Mouse (Mus musculus) thymus, adult 2 months (tissue): ENCODE results near the gene Tia1. TPM values are rescaled to one million over a fixed set of nuclear protein-coding genes. Genes with fewer than 3 reads are reported as not detected.
"Not testable (repeated sequence)": the region's sequence is repeated elsewhere in the genome, so short reads cannot be mapped to it uniquely, and the experiment has no call there.

ENCODE experiments used
- DNase-seq: peaks from one replicate; pipeline ENCODE4 v3.0.0; 2021
- H3K27ac ChIP-seq: fragments of 200-500 bp; 2 replicates; pipeline ENCODE4 v1.5.1; 2012; ENCODE audit warnings: low read length, control low read depth; ENCODE audit not compliant: control insufficient read depth, insufficient read depth
- H3K27me3 ChIP-seq: fragments of 200-500 bp; 2 replicates; pipeline ENCODE4 v1.6.1; 2012; ENCODE audit warnings: mild to moderate bottlenecking, low read length, moderate library complexity, mixed read lengths; ENCODE audit not compliant: control insufficient read depth, insufficient read depth
- H3K36me3 ChIP-seq: fragments of 200-500 bp; 2 replicates; pipeline ENCODE4 v1.6.1; 2012; ENCODE audit warnings: mild to moderate bottlenecking, low read length, moderate library complexity; ENCODE audit not compliant: control insufficient read depth, insufficient read depth
- H3K4me1 ChIP-seq: fragments of 200-500 bp; replicated peaks from 2 replicates; pipeline ENCODE4 v1.6.1; 2012; ENCODE audit warnings: low read length; ENCODE audit not compliant: control insufficient read depth, insufficient read depth
- H3K4me3 ChIP-seq: fragments of 200-500 bp; 2 replicates; pipeline ENCODE4 v1.5.1; 2012; ENCODE audit warnings: mild to moderate bottlenecking, low read length, control low read depth, moderate library complexity; ENCODE audit not compliant: control insufficient read depth, insufficient read depth
- CTCF ChIP-seq: fragments of 200-500 bp; IDR thresholded peaks from 2 replicates; pipeline ENCODE4 v1.5.1; 2012; ENCODE audit warnings: mild to moderate bottlenecking, control low read depth, low read length, moderate library complexity, borderline replicate concordance; ENCODE audit not compliant: control insufficient read depth, poor library complexity, insufficient read depth; ENCODE audit errors: extremely low read depth
- POLR2A ChIP-seq: fragments of 200-500 bp; IDR thresholded peaks from 2 replicates; pipeline ENCODE4 v1.6.1; 2012; ENCODE audit warnings: mild to moderate bottlenecking, low read length, control low read depth, moderate library complexity; ENCODE audit not compliant: control insufficient read depth, poor library complexity, insufficient read depth; ENCODE audit errors: extremely low read depth
- WGBS: fragments of 180-500 bp; shearing (Covaris S2); methylation state at CpG from one replicate; pipeline ENCODE4 v1.1.7; 2018; 5-methylcytosine and 5-hydroxymethylcytosine counted together
- polyA plus RNA-seq: library from polyadenylated mRNA; depleted of rRNA; stranded (reverse); fragments of >200 nt; gene quantifications from 2 replicates; pipeline ENCODE4 v1.2.3, GENCODE M21; 2012

Gene Tia1
- polyA plus RNA-seq, 1 experiment: 83.4 TPM

DNA sequence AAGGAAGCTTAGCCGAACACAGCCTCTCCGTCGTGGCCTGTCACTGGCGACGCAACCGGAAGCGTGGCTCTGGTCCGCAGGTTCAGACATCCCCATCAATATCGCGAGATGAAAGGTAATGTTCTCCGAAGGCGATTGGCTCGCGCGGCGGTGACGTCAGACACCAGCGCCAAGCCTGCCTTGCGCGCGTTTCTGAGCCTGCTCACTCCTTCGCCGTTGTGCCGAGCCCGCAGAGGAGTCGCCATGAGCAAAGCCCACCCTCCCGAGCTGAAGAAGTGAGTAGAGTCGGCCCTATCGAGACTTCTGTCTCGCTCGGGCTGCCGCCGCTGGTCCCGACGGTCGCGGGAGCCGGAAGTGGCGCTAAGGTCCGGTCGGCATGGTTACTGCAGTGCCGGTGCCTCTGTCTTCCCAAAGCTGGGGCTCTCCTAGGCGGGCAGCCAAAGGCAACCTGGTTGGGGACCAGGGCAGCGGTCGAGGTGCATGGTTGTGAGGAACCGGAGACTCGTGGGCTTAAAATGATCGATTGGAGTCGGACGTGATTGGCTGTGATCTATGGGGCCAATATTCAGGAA is 32.6 kb upstream of the Tia1 start:
- DNase-seq: peak; percentile 94
- Histone ChIP-seq H3K4me1 (peaks cover 9% of the 10 kb centered on the region), H3K4me3 (peak overlapping the region; percentile 82), H3K27me3 (no peaks in the 10 kb centered on the region), H3K36me3 (peaks cover 2% of the 10 kb centered on the region), H3K27ac (peak overlapping the region; percentile 68; the same call in 1 of the 2 replicates)
- under 1% methylated on average over 50 of the region's 50 CpGs for WGBS
- TF ChIP-seq CTCF (peak; percentile 25; the same call in 1 of the 2 replicates), POLR2A (peak; percentile 92)

DNA sequence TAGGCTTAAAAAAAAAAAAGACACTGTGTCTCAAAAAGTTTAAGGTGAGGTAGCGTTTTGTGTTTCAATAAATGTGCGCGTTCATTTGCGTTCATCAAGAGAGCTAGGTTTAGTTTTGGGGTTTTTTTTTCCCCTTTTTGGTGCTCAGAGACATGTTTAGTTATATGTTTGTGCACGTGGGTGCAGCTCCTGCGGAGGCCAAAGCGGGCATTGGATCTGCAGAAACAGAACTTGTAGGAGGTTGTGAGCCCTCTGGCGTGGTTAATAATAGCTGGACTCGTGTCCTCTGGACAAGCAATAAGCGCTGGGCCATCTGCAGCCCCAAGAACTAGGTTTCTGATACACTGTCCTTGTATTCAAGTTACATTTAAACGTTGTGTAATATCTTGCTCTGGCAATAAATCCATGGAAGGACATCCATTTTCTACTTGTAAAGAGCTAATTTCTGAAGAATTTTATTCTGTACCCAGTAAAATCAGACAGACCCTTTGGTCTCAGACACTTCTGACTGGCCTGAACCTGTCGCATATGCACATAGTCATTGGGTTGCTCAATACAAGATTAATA is 32.0 kb upstream of the Tia1 start:
- H3K4me1 ChIP-seq: peaks cover 7% of the 10 kb centered on the region
- 4% methylated on average over 12 of the region's 12 CpGs for WGBS
- H3K4me3 ChIP-seq: peak overlapping the region; percentile 82
- no peaks in the 10 kb centered on the region for H3K27me3 ChIP-seq
- no peak for DNase-seq
- no peak for TF ChIP-seq POLR2A
- TF ChIP-seq CTCF: no peak
- peaks cover 8% of the 10 kb centered on the region for H3K36me3 ChIP-seq
- no peak overlapping the region for H3K27ac ChIP-seq

DNA sequence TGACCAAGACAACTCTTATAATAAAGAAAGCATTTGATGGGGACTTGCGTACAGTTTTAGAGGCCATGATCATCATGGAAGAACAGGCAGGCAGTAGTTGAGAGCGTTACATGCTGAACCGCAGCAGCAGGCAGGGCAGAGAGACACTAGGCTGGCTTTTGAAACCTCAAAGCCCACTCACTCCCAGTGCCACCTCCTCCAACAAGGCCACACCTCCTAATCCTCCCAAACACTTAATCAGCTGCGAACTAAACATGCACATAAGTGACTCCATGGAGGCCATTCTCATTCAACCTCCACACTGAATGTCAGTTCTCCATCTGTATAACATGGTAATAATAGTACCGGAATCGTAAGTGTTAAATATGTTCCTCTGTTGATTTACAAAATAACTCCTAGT is 30.5 kb upstream of the Tia1 start:
- H3K4me1 ChIP-seq: peaks cover 7% of the 10 kb centered on the region
- H3K4me3 ChIP-seq: no peak overlapping the region
- 95% methylated on average over 6 of the region's 6 CpGs for WGBS
- no peak overlapping the region for H3K27ac ChIP-seq
- TF ChIP-seq POLR2A: no peak
- TF ChIP-seq CTCF: no peak
- H3K27me3 ChIP-seq: no peaks in the 10 kb centered on the region
- H3K36me3 ChIP-seq: peaks cover 24% of the 10 kb centered on the region
- DNase-seq: no peak

DNA sequence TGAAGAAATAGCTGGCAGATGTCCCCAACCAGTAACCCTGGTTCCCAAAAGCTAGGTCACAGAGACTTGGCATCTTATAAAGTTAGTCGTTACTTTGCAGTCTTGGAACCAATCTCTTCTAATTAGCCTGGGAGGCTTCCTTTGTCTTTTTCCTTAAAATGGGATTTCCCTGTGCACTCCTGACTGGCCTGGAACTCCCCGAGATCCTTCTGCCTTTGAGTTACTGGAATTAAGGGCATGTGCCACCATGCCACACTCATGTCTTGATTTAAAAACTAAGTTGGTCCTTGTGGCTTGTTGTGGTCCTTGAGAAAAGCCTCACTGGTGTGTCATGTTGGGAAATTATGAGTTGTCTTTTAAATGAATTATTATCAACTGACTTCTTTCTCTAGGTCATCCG is 25.7 kb upstream of the Tia1 start:
- H3K27ac ChIP-seq: no peak overlapping the region
- peaks cover 27% of the 10 kb centered on the region for H3K36me3 ChIP-seq
- H3K4me3 ChIP-seq: no peak overlapping the region
- no peak for TF ChIP-seq POLR2A
- TF ChIP-seq CTCF: no peak
- no peak for DNase-seq
- H3K27me3 ChIP-seq: no peaks in the 10 kb centered on the region
- H3K4me1 ChIP-seq: no peaks in the 10 kb centered on the region
- 97% methylated on average over 3 of the region's 3 CpGs for WGBS

DNA sequence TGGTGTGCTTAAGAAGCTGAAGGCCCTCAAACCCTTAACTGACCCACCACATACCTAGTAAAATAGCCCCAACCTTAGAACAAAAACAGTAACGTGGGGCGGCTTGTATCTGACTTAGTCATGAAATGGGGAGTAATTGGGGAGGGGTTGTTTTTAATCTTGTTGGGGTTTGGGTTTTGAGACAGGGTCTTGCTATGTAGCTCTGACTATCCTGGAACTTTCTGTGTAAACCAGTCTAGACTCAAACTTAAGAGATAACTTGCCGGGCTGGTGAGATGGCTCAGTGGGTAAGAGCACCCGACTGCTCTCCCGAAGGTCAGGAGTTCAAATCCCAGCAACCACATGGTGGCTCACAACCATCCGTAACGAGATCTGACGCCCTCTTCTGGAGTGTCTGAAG is 23.9 kb upstream of the Tia1 start:
- peaks cover 27% of the 10 kb centered on the region for H3K36me3 ChIP-seq
- not testable (repeated sequence) for H3K4me1 ChIP-seq, DNase-seq, H3K27ac ChIP-seq, H3K27me3 ChIP-seq, H3K4me3 ChIP-seq
- WGBS: 88% methylated on average over 8 of the region's 8 CpGs

DNA sequence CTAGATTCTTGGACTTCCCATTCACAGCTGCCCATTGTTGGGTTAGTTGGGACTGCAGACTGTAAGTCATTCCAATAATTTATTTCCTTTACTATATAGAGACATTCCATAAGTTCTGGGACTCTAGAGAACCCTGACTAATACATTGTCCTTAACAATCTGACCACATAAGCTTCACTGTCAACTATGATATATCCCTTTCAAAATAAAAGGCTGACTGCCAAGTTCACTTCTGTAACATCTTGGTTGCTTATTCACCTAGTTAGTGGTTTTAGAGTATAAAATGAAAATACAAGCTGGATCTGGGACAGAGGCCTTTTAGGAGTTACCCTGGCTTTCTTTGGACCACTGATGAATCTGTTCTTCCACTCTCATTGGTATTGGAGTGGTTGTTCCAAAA is 21.5 kb upstream of the Tia1 start:
- H3K27ac ChIP-seq: no peak overlapping the region
- no peak overlapping the region for H3K4me3 ChIP-seq
- peaks cover 14% of the 10 kb centered on the region for H3K36me3 ChIP-seq
- no peaks in the 10 kb centered on the region for H3K4me1 ChIP-seq
- TF ChIP-seq CTCF: no peak
- no peak for TF ChIP-seq POLR2A
- no peaks in the 10 kb centered on the region for H3K27me3 ChIP-seq
- DNase-seq: no peak

DNA sequence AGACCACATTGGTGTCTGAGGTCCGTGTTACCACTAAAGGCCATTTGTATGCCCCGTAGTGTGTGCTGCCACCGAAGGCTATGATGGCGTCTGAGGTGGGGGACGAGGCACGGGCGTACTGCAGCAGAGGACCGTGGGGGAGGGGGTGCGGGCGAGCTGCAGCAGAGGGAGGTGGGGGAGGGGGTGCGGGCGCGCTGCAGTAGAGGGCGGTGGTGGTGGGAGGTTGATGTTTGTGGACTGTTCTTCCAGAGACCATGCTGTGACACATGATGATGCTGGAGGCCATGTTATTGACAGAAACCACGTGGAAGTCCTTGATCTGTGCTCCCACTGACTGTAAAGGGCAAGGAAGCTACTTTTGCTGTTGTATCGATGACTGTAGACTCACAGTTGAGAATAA is 20.6 kb upstream of the Tia1 start:
- Histone ChIP-seq H3K4me1 (no peaks in the 10 kb centered on the region), H3K4me3 (no peak overlapping the region), H3K27ac (no peak overlapping the region), H3K27me3 (no peaks in the 10 kb centered on the region), H3K36me3 (peaks cover 6% of the 10 kb centered on the region)
- DNase-seq: no peak
- 77% methylated on average over 16 of the region's 16 CpGs for WGBS
- no peak for TF ChIP-seq CTCF
- TF ChIP-seq POLR2A: no peak
